Mouse (Mus musculus) v-Abl transformed pro-B cells (cell line): ENCODE results near the gene Dag1.
"Not testable (repeated sequence)": the region's sequence is repeated elsewhere in the genome, so short reads cannot be mapped to it uniquely, and the experiment has no call there.

Experiments
- in situ Hi-C, 2 experiments: fragments of 400-800 bp; cut with MboI; formaldehyde crosslinking; loops; one replicate each; pipeline ENCODE4 v1.15.1; 2025; ENCODE audit not compliant: unreplicated experiment in 2 of 2

Gene Dag1

DNA sequence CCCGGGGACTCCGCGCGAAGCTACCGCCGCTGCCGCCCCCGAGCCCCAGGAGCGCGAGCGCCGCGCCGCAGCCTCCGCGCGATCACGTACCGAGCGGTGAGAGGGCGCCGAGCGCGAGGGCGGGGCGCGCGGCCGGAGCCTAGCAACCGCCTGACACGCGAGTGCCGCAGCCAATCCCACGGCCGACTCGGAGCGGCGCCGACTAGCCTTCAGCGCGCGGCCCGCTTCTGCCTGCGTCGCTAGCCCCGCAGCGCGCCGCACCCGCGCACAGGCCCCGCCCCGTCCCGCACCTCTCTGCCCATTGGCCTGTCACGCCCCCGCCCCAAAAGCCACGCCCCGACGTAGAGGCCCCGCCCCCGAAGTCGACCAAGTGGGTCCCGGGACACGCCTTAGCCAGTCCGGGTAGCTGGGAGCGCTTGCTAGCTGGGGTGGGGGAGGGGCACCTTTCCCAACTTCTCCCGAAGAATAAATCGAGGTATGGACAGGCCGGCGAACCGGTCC, at the start of gene Dag1:
Gene Dag1, minus strand, starts transcription at position 269 of the 501 bp plus-strand sequence.
- in situ Hi-C loops = no loop called here

DNA sequence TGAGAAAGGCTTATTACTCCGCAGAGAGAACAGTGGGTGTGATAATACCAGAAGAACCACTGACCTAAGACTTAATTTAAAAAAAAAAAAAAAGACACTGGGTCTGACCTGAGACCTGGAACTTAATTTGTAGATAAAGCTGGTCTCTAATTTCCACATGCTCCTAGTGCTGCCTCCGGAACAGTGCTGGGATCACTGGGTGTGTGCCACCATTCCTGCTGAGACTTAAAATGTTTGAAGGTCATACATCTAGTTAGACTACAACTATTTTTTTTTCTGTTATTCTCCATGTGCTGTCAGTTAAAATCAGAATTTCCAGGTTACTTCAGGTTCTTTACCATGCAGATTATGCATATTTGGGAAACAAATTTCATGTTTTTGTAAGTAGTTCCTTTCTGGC, 44.4 kb upstream of the Dag1 start:
- in situ Hi-C loops = loop anchor here (5.0 kb wide), 2 partner anchors 34 to 39 kb away; partner anchors contain the start of gene Usp4 (in 1 of the 2)

DNA sequence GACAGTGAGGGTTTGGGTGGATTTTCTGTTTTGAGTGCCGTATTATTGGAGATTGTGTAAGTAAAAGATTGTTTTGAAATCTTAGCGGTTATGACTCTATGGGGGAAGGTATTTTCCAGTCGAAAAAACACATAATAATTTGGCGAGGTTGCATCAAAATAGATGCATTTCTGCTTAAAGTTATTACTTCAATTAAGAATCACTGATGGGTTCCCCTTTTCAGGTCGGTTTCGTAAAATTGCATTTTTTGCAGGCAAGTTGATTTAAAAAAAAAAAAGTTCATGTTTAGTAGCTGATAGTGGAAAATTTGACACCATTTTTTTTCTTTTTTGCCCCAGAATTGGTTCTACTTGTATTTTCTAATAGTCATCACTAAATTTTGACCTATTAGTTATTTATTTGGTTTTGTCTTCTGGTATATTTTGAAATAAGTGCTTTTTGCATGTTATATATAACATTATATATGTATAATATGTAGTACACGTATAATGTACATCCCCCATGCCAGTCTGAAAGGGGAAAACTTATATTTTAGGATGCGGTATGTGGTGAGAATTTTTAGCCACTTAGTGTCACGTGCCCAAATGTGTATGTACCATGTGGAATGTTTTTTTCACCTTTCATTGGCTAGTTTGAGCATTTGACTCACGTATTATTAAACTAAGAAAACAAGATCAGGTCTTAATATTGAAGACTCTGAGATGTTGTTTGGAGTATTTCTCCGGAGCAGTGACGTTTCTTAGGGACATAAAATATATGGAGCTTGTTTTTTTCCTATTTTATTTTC, 43.5 kb upstream of the Dag1 start:
- in situ Hi-C loops = loop anchor here (5.0 kb wide), 2 partner anchors 35 to 40 kb away; partner anchors contain the start of gene Usp4 (in 1 of the 2)

DNA sequence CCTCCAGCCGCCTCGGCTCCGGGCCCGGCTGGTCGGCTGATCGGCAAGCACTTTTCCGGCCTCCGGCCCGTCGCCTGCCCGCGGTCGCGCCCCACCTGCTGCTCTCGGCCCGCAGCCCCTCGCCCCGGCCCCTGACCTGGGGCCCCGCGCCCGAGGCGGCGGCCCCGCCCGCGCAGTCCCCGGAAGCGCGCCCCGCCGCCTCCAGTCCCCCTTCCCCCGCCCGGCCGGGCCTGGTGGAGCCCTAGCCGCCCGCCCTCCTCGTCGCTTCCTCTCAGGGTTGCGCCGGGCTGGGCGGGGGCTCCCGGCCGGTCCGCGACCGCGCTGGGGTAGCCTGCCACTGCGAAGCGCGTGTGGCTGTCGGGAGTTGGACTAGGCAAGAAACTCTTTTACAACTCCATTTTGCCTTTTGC, 42.8 kb upstream of the Dag1 start:
- in situ Hi-C loops = loop anchor here (5.0 kb wide), 2 partner anchors 36 to 41 kb away; partner anchors contain the start of gene Usp4 (in 1 of the 2)

DNA sequence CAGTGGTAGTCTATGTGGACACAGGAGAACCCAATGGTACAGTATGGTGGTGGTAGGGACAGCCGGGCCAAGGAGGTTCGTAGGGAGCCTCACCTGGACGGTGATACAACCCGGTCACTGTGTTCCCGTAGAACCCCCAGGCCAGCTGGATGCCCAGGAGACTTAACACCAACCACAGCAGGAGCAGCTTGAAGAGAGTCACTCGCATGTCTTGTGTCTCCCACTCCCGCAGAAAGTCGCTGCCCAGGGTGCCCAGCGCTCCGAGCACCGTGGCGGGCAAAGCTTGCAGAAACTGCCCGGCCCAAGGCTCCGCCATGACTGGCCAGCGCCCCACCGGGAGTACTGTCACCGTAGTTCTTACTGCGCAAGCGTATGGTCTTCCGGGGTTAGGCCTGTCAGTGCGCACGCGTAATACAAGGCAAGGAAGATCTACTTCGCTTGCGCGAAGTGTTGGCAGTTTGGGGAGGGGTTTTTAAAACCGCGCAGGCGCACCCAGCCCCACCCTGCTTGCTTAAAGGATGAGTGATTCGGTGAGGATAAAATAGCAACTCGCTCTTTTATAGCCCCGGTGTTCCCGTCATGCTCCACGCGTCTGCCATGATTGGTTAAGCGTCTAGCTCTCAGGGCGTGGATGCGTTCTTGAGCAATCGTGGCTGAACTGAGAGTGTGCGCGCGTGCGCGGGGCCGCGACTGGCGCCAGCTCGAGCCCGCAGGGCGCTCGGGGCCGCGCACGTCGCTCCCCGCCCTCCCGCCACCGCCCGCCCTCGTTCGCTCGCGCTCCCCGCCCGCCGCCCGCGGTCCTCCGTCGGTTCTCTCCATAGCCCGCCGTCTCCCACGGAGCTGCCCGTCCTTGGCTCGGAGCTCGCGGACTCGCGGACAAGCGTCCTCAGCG, 42.1 kb upstream of the Dag1 start, which contains the start of the genes Rhoa and Tcta:
Gene Rhoa, plus strand, starts transcription at position 501 of the 892 bp plus-strand sequence.
Gene Tcta, minus strand, starts transcription at position 532 of the 892 bp plus-strand sequence.
- in situ Hi-C loops = loop anchor here (5.0 kb wide), 2 partner anchors 36 to 41 kb away; partner anchors contain the start of gene Usp4 (in 1 of the 2)

DNA sequence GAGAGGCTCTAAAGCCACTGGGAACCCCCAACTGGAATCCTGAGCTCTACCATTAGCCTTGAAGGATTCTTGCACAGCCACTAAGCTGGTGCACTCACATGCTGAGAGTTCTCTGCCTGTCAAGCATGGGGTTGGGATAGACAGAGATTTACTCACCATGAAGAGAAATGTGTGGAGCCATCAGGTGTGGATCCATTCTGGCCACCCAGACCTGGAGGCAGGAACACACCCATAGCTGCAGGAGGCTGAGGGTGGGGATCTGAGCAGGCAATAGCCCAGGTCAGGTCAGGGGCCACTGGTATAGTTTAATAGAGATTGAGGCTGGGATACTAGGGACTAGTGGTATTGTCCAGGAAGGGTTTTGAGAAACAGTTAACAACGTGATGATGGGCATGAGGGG, 41.4 kb upstream of the Dag1 start:
- in situ Hi-C loops = loop anchor here (5.0 kb wide), 2 partner anchors 37 to 42 kb away; partner anchors contain the start of gene Usp4 (in 1 of the 2)

DNA sequence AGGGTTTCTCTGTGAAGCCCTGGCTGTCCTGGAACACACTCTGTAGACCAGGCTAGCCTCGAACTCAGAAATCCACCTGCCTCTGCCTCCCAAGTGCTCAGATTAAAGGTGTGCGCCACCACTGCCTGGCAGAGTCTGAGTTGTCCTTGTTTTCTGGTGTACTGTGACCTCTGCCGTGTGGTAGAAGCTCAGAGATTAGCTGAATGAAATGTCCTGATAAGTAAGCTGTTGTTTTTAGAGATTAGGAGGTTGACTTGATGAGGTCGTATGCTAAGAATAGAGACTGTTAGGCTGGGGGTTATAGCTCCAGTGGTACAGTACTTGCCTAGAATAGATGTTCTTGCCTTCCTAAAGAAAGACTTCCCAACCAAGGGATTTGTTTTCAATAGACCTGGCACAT, 41.0 kb upstream of the Dag1 start:
- in situ Hi-C loops = loop anchor here (5.0 kb wide), 2 partner anchors 38 to 43 kb away; partner anchors contain the start of gene Usp4 (in 1 of the 2)

DNA sequence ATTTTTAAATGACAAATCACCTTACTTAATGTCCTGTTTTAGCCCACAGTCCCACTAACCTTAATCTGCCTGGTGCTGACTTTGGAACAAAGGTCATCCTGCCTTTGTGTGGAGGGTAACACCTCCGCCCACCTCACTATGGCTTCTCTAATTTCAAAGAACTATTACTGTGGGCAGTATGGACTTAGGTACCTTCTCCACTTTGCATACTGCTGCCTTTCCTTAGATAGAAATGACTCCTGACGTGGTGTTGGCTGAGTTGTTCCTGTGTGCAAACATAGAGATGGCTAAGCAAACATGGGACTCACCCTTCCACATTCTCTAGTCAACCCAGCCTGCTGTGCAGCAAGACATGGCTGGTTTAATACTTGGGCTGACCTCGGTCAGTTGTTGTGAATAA, 38.1 kb upstream of the Dag1 start:
- in situ Hi-C loops = no loop called here

DNA sequence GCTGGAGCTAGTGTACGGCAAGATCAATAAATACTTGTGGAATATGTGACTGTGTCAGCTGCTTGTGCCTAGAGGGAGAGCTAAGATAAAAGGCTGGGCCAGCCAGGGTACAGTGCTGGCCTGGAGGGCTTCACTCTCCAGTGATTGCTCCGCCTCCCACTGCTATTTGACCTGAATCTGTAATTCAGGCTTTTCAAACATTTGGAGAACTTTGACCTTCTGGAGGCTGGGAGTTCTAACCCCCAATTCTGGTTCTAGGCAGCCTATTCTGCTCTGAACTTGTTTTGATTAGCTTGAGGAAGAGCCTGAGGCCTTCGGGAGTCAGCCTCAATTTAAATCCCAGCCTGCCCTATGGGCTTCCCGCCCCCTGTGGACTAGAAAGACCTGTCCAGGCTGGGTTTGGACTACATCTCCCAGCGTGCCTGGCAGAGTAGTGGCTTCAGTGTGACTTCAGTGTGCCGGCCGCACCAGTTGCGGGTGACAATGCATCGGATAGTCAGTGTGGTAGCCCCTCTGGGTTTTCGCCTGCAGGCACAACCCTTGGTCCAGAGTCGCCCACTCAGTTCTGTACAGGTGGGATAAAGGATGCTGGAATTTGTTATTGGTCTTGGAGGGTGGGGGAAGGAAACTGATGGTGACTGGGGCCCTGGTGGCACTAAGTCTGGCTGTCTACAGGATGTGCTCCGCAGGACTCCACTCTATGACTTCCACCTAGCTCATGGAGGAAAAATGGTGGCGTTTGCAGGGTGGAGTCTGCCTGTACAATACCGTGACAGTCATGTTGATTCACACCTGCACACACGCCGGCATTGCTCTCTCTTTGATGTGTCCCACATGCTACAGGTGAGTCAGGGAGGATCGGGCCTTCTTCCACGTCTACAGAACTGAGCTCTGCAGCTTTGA, 32.9 kb upstream of the Dag1 start, which contains the start of gene Amt:
Gene Amt, plus strand, starts transcription at position 401 of the 903 bp plus-strand sequence.
- in situ Hi-C loops = no loop called here

DNA sequence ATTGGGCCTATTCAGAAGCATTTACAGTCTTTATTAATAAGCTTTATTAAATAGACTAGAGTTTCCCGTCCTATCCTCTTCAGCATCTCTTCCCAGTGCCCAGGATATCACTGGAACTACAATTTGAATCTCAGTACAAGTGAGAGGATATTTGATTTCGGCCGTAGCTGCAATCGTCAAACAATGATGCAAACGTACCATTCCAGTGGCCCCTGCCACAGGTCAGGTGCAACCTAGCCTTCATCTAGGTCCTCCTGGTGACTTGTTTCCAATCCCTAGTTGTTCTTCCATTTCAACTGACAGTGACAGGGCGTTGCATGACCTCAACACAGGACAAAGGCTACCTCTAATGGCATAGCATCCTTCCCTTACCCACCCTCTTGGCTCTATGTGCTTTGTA, 27.0 kb upstream of the Dag1 start:
- in situ Hi-C loops = no loop called here

DNA sequence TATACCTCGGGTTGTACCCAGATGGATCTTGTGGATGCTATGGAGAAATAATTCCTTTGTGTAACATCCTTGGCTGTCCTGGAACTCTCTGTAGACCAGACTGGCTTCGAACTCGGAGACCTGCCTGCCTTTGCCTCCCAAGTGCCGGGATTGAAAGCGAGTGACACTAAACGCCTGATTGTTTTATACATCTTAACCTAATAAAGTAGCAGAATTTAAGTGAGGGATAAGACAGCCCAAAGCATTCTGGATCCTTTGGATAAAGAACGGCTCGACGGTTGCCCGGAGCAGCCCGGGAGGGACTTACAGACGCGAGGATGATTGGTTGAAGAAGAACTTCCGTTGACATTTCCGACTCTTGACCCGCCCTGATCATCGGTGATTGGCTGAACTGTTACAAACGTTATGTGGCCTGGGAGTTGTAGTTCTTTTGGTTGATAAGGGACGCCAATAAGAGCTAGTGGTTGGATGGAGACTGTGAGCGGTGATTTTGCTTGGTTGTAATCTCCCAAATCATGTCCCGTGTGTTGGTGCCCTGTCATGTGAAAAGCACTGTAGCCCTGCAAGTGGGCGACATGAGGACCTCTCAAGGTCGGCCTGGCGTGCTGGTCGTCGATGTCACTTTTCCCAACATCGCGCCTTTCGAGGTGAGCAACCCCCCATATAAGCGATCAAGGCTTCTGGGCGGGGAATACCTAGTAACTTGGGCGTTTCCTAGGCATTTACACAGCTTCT, 26.4 kb upstream of the Dag1 start, which contains the start of gene Nicn1:
Gene Nicn1, plus strand, starts transcription at position 414 of the 735 bp plus-strand sequence.
- in situ Hi-C loops = no loop called here

DNA sequence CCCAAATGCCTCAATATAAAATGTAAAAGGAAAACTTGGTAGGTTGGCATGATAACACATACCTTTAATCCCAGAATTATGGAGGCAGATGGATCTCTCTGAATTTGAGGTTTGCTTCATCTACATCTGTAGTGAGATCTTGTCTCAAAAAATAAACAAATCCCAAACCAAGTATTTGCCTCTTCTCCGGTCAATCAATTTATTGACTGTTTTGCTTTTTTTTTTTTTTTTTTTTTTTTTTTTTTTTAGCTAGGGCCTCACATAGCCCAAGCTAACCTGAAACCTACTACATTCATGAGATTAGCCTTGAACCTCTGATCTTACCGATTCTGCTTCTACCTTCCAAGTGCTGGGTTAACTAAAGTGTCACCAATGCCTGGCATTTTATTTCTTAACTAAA, 25.6 kb upstream of the Dag1 start:
- in situ Hi-C loops = no loop called here

DNA sequence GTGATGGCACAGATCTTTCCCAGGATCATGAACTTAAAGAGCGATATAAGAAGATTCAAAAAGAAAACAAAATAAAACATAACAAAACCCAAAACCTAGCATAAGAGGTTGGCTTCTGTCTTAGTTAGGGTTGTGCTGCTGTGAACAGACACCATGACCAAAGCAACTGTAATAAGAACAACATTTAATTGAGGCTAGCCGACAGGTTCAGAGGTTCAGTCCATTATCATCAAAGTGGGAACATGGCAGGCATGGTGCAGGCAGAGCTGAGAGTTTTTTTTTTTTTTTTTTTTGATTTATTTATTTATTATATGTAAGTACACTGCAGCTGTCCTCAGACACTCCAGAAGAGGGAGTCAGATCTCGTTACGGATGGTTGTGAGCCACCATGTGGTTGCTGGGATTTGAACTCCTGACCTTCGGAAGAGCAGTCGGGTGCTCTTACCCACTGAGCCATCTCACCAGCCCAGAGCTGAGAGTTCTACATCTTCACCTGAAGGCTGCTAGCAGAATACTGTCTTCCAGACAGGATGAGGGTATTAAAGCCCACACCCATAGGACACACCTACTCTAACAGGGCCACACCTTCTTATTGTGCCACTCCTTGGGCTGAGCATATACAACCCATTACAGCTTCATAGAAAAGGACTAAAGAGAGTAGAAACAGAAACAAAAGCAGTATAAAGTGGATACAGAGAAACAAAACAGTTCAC, 23.9 kb upstream of the Dag1 start:
- in situ Hi-C loops = not testable (repeated sequence)

DNA sequence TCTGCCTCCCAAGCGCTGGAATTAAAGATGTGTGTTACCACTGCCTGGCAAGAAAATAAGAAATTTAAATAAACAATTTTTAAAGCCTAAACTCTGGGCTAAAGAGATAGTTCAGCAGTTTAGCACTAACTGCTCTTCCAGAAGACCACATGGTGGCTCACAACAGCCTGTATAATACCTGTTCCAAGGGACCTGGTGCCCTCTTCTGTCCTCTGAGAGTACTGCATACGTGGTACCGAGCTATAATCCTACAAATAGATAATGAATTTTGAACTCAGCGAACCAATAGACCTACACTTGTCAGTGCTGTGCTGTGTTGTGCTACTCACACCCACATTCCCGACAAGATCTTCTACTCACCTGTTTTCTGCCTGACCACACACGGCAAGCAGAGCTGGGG, 20.7 kb upstream of the Dag1 start:
- in situ Hi-C loops = loop anchor here in 1 of 2 experiments (5.0 kb wide), 1 partner anchor 82 kb away; no protein-coding TSS in a partner anchor

DNA sequence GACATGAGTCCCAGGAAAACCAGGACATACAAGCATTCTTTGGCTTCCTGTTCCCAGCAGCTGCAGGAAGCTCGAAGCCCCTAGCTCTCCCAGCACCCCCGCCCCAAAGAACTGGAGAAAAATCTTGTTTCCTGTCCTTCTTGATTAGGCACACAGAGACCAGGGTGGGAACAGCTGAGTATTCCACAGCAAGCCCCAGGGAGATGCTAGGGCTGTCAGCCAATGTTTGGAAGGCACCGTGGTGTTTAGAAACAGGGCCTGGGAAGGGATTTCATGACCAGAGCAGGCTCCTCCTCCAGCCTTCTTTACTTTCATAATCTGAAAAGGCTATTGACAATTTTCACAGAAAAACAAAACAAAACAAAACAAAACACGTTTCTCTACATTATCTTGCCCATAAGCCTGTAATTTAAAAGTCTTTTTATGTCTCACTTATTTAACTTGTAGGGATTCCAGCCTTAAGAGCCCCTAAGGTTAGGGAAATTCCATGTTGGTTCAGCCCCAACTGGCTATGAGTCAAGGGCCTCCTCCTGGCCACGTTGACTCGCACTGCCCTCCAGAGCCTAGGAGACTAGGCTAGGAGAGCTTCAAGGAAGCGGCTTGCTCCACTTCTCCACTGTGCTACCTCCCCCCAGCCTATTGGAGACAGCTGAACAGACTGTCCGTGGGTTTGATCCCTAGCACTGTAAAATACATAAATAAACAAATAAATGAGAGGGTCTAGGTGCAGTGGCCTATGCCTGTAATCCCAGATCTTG, 16.5 kb upstream of the Dag1 start:
- in situ Hi-C loops = loop anchor here in 1 of 2 experiments (5.0 kb wide), 1 partner anchor 78 kb away; no protein-coding TSS in a partner anchor

DNA sequence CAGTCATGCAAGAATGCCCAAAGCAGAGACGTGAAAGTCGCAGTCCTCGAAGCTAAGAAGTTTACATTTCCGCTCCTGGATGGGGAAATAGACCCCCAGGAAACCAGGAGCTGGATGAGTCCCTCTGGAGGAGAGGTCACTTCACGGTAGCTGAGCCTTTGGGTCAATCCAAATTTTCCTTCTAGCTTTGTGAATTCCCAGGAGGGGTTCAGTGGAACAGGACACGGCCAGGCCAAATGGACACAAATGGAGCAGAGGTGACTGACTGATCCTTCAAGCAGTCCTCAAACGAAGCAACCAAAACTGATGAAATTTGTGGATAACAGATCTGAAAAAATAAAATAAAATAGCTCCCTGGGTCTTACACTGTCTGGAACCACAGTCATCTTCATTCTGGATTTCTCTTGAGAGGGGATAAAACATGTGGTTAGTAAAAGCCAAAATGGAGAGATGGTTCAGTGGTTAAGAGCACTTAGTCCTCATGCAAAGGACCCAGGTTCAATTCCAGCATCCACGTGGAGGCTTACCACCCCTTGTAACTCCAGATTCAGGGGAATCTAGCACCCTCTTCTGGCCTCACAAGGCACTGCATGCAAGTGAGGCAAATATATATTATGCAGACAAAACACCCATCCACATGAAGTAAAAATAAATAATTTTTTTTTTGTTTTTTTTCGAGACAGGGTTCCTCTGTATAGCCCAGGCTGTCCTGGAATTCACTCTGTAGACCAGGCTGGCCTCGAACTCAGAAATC, 15.1 kb upstream of the Dag1 start:
- in situ Hi-C loops = loop anchor here (5.0 to 10.0 kb wide), 3 partner anchors 142 to 182 kb away; no protein-coding TSS in a partner anchor

DNA sequence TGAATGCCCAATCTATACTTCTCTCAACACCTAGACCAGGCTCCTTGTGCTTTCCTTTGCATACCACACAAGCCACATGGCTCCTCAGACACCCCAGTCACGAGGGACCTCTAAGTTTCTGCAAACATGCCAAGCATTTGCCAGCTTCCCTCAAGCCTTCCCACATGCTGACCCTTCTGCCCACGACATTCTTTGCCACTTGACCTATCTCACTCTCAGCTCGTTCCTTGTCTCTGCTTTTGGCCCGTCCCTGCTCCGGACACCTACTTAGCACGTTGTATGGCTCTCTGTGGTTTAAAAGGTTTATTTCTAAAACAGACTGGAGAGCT, 11.5 kb upstream of the Dag1 start:
- in situ Hi-C loops = loop anchor here (5.0 to 10.0 kb wide), 3 partner anchors 138 to 178 kb away; no protein-coding TSS in a partner anchor
